Mouse (Mus musculus) bone marrow, adult 2 months (tissue): ENCODE results near the gene Abhd12.

ENCODE experiments used
- CTCF ChIP-seq: fragments of 200-500 bp; IDR thresholded peaks from 2 replicates; pipeline ENCODE4 v1.5.1; 2011; ENCODE audit warnings: low read length, control low read depth; ENCODE audit not compliant: control insufficient read depth, insufficient read depth
- POLR2A ChIP-seq: fragments of 200-500 bp; IDR thresholded peaks from 2 replicates; pipeline ENCODE4 v1.6.1; 2011; ENCODE audit warnings: low read depth, mild to moderate bottlenecking, control low read depth, low read length, borderline replicate concordance; ENCODE audit not compliant: control insufficient read depth

- TF ChIP-seq CTCF (no peak), POLR2A (no peak)
Measured at GRCm38 (mm10) chr2:150921697-150922096, 17.2 kb upstream of the Abhd12 start.
